Mouse (Mus musculus) spleen, adult 2 months (tissue): ENCODE results near the gene Ctsll3.

Source experiments
- CTCF ChIP-seq: fragments of 200-500 bp; IDR thresholded peaks from 2 replicates; pipeline ENCODE4 v1.5.1; 2011; ENCODE audit warnings: mild to moderate bottlenecking, inconsistent platforms; ENCODE audit not compliant: insufficient read depth, insufficient read length, insufficient replicate concordance; ENCODE audit errors: extremely low read depth
- POLR2A ChIP-seq: fragments of 200-500 bp; IDR thresholded peaks from 2 replicates; pipeline ENCODE4 v1.6.1; 2011; ENCODE audit warnings: low read depth, low read length, inconsistent platforms

GRCm38 (mm10) chr13:60753216-60753615, 49.4 kb downstream of the Ctsll3 start:
- TF ChIP-seq POLR2A (no peak), CTCF (no peak)
